ENCODE assay signal across 21 mouse cellular contexts in the genomic region with DNA sequence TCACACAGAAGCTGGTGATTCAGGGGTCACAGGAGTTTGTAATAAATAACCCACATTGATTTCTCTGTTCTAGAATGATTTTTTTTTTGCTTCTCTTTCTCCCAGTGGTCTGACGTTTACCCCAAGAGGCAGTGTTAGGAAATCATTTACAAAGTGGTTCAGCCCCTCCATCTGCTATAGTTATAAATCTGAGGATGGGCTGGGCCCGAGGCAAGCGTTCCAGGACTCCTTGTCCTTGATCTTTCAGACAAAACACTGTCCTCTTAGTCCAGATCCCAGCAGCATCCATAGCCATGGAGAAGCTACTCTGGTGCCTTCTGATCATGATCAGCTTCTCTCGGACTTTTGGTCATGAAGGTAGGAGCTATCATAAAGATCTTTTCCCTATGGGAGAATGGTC. TPM values are rescaled to one million over a fixed set of nuclear protein-coding genes. Genes with fewer than 3 reads are reported as not detected.
DNase-seq lines count a peak whose midpoint lies in the region; ATAC-seq and TF ChIP-seq lines count a peak whose summit lies in the region.
"Had no signal": no experiment of that assay in that cellular context is flagged by ENCODE, and none has a peak within 500 bp of the region (broad histone marks: within the 10 kb centered on the region; RNA-seq: fewer than 3 reads in every experiment).

A gene (plus strand): TSS at position 212 of the 400 bp plus-strand sequence.

- TF ChIP-seq CTCF in liver, adult 2 months (IDR thresholded peaks at IDR 0.05; ENCODE audit: low read depth, low read length): no peak

- no peaks in the 10 kb centered on the region for H3K27me3 ChIP-seq in liver, adult 2 months (ENCODE audit: control insufficient read depth, insufficient read depth, low read length)
- H3K27me3 ChIP-seq in liver, embryonic 13.5 days: no peaks in the 10 kb centered on the region
- H3K27me3 ChIP-seq in liver, embryonic 16.5 days (ENCODE audit: control insufficient read depth, insufficient read depth, low read depth, low read length): no peaks in the 10 kb centered on the region
- H3K27me3 ChIP-seq: forebrain, embryonic 13.5 days; heart, embryonic 12.5 days; hindbrain, embryonic 15.5 days had no signal

- peaks cover 20% of the 10 kb centered on the region; the same call in 1 of the 2 replicates for H3K4me1 ChIP-seq in liver, adult 2 months (ENCODE audit: control insufficient read depth, insufficient read depth, low read length)
- no peaks in the 10 kb centered on the region for H3K4me1 ChIP-seq in liver, embryonic 13.5 days (replicated peaks)
- H3K4me1 ChIP-seq in liver, embryonic 16.5 days (ENCODE audit: control insufficient read depth, low read depth, low read length): no peaks in the 10 kb centered on the region
- H3K4me1 ChIP-seq: embryonic facial prominence, embryonic 10.5 days; forebrain, embryonic 13.5 days; heart, embryonic 12.5 days; hindbrain, embryonic 15.5 days had no signal

- H3K4me2 ChIP-seq in liver, embryonic 13.5 days: peak within 1 kb of the TSS; percentile 37
- peak within 1 kb of the TSS; percentile 50 for H3K4me2 ChIP-seq in liver, embryonic 16.5 days (ENCODE audit: low read depth, low read length)
- H3K4me2 ChIP-seq: forebrain, embryonic 13.5 days; heart, embryonic 12.5 days; hindbrain, embryonic 15.5 days had no signal

- no peaks in the 10 kb centered on the region for H3K9me3 ChIP-seq in liver, embryonic 13.5 days (replicated peaks)
- no peaks in the 10 kb centered on the region for H3K9me3 ChIP-seq in liver, embryonic 16.5 days (replicated peaks; ENCODE audit: control insufficient read depth, low read length)
- H3K9me3 ChIP-seq: embryonic facial prominence, embryonic 10.5 days; forebrain, embryonic 13.5 days; heart, embryonic 12.5 days; hindbrain, embryonic 15.5 days had no signal

- DNase-seq in liver, adult 2 months (ENCODE audit: extremely low read depth, low read depth, low spot score): peak; percentile 95
- no peak for DNase-seq in liver
- DNase-seq in liver, embryonic 13.5 days: no peak
- no peak for DNase-seq in layer of hippocampus, adult 9-10 months (ENCODE audit: low spot score)
- no peak for DNase-seq in heart, postnatal 4 days
- DNase-seq: adrenal gland, adult 8-10 months; cerebellum, adult 18-20 months; cerebellum, adult 9-11 months; forebrain, postnatal 0 days; gastrocnemius, postnatal 14 days had no signal

- peaks cover 5% of the 10 kb centered on the region; the same call in 1 of the 2 replicates for H3K79me2 ChIP-seq in liver, adult 2 months (ENCODE audit: control insufficient read depth, insufficient read depth, low read length)

- 19% methylated on average over 4 of the region's 4 CpGs for WGBS in liver, adult 2 months
- 67% methylated on average over 4 of the region's 4 CpGs for WGBS in liver, embryonic 13.5 days (ENCODE audit: insufficient replicate concordance)
- WGBS in liver, embryonic 16.5 days (ENCODE audit: insufficient replicate concordance): 51% methylated on average over 4 of the region's 4 CpGs

- peak within 1 kb of the TSS; percentile 80 for H3K9ac ChIP-seq in liver, adult 2 months (ENCODE audit: low read depth, low read length)
- H3K9ac ChIP-seq in liver, embryonic 13.5 days: no peak within 1 kb of the TSS
- no peak within 1 kb of the TSS for H3K9ac ChIP-seq in liver, embryonic 16.5 days (ENCODE audit: low read depth, low read length)
- H3K9ac ChIP-seq: forebrain, embryonic 13.5 days; forebrain, postnatal 0 days; heart, embryonic 12.5 days; hindbrain, embryonic 15.5 days had no signal

- peak; percentile 56; the same call in 1 of the 2 replicates for TF ChIP-seq POLR2A in liver, adult 2 months (IDR thresholded peaks at IDR 0.05; ENCODE audit: extremely low read depth, insufficient read depth, low read length)

- peaks cover 10% of the 10 kb centered on the region for H3K36me3 ChIP-seq in liver, adult 2 months (ENCODE audit: control insufficient read depth, insufficient read depth, low read length)
- no peaks in the 10 kb centered on the region for H3K36me3 ChIP-seq in liver, embryonic 13.5 days
- no peaks in the 10 kb centered on the region for H3K36me3 ChIP-seq in liver, embryonic 16.5 days (ENCODE audit: control insufficient read depth, insufficient read depth)
- H3K36me3 ChIP-seq: embryonic facial prominence, embryonic 10.5 days; heart, embryonic 12.5 days; hindbrain, embryonic 15.5 days had no signal

- peak within 1 kb of the TSS; percentile 61 for H3K4me3 ChIP-seq in liver, adult 2 months (ENCODE audit: insufficient read depth, low read depth, low read length)
- H3K4me3 ChIP-seq in liver, embryonic 13.5 days (replicated peaks): no peak within 1 kb of the TSS
- peak within 1 kb of the TSS; percentile 36 for H3K4me3 ChIP-seq in liver, embryonic 16.5 days (ENCODE audit: low read depth, low read length)
- H3K4me3 ChIP-seq: embryonic facial prominence, embryonic 10.5 days; forebrain, embryonic 13.5 days; heart, embryonic 12.5 days; hindbrain, embryonic 15.5 days had no signal

- H3K27ac ChIP-seq in liver, adult 2 months (replicated peaks; ENCODE audit: insufficient read depth, low read depth, low read length): peak within 1 kb of the TSS; percentile 93
- H3K27ac ChIP-seq in liver, embryonic 13.5 days: peak within 1 kb of the TSS; percentile 43; the same call in 1 of the 2 replicates
- peak within 1 kb of the TSS; percentile 63 for H3K27ac ChIP-seq in liver, embryonic 16.5 days (ENCODE audit: low read length)
- H3K27ac ChIP-seq: embryonic facial prominence, embryonic 10.5 days; forebrain, embryonic 13.5 days; hindbrain, embryonic 15.5 days had no signal

- ATAC-seq in liver, embryonic 13.5 days (ENCODE audit: low read depth): 0 out of 2 replicates have a peak, but pooled peaks have one; percentile 23
- peak; percentile 76 for ATAC-seq in liver, embryonic 16.5 days (ENCODE audit: low read depth)
- ATAC-seq: forebrain, embryonic 13.5 days; forebrain, postnatal 0 days had no signal

RNA-seq across cellular contexts. Expression of the gene that starts here (rescaled TPM):
- total RNA-seq in liver, adult 2 months (2014; rRNA removed): 470 and 497 TPM in 2 replicates
- polyA plus RNA-seq in liver, adult 2 months (2012; rRNA removed): 279 and 317 TPM in 2 replicates
- 14.7 and 16.8 TPM in 2 replicates for polyA plus RNA-seq in liver, embryonic 13.5 days (2015; fragmentation: Nextera tagmentation; extraction: Ambion mirVana)
- polyA plus RNA-seq in liver, embryonic 16.5 days (2015; fragmentation: Nextera tagmentation; extraction: Ambion mirVana): 74.8 and 74.9 TPM in 2 replicates
- total RNA-seq in heart, postnatal 4 days (2021): not detected
- total RNA-seq: ES-E14; gastrocnemius, adult 18-20 months; gastrocnemius, postnatal 14 days; heart, adult 8-10 months; heart, postnatal 25 days had no signal
- polyA plus RNA-seq: embryonic facial prominence, embryonic 10.5 days; embryonic facial prominence, embryonic 14.5 days; forebrain, embryonic 13.5 days; forebrain, postnatal 0 days; hindbrain, embryonic 11.5 days had no signal

Comparison
In these comparisons a context has a peak if more than half of its experiments do, and no peak if none do; other contexts are left out.
1. RNA of the gene that starts here (total RNA-seq): 470 to 497 TPM in liver, adult 2 months; not detected in heart, postnatal 4 days; every median in the first group is over 100 times any median in the second.
2. H3K27ac ChIP-seq: peak in every context shown above with its lines; median percentile 93 in liver, adult 2 months; 63 in liver, embryonic 16.5 days; 43 in liver, embryonic 13.5 days.